Mouse (Mus musculus): ENCODE measurements at regions not wholly inside any gene's neighbourhood (a gene's known extent, or its start where the extent isn't known, plus 50 kb on each side); places are given as distances from the start of the nearest gene placed in this dataset.

DNA sequence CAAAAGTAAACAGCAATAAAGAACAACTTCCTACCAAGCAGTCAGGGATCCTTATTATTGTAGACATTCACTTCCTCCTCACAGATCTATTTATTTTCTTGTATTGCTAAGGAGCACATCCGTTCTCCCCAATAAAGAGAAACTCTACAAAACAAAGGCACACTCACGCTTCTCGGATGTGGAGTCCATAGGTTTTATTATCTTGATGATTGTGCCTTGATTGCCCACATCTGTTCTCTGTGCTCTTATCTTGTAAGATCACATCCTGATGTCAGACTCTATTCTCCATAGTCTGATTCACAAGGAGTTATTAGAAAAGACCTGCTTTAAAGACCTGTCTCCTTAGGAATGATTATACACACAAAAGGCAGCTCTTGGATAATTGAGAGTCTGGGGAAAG, 356.4 kb downstream of the Phf3 start:
- no peaks in the 10 kb centered on the region for H3K36me3 ChIP-seq (replicated peaks; ENCODE audit: insufficient read depth, low read length)
- TF ChIP-seq EP300 (IDR thresholded peaks at IDR 0.05; ENCODE audit: low read depth) = no peak
- TF ChIP-seq CTCF (IDR thresholded peaks at IDR 0.05; ENCODE audit: low read depth) = no peak
- H3K4me3 ChIP-seq (ENCODE audit: low read depth, low read length) = no peak overlapping the region
- 56% methylated on average over 3 of the region's 3 CpGs for WGBS (ENCODE audit: insufficient replicate concordance)
- no peak overlapping the region for H3K4me2 ChIP-seq (ENCODE audit: low read depth, low read length)
- ATAC-seq = no peak
- H3K9me3 ChIP-seq (ENCODE audit: low read length) = no peaks in the 10 kb centered on the region
- H3K9ac ChIP-seq (replicated peaks) = no peak overlapping the region
- no peaks in the 10 kb centered on the region for H3K4me1 ChIP-seq (ENCODE audit: insufficient read depth)
- no peak for DNase-seq
- no peak overlapping the region for H3K27ac ChIP-seq (ENCODE audit: low read depth)
- no peaks in the 10 kb centered on the region for H3K27me3 ChIP-seq (ENCODE audit: insufficient read depth, low read length)

DNA sequence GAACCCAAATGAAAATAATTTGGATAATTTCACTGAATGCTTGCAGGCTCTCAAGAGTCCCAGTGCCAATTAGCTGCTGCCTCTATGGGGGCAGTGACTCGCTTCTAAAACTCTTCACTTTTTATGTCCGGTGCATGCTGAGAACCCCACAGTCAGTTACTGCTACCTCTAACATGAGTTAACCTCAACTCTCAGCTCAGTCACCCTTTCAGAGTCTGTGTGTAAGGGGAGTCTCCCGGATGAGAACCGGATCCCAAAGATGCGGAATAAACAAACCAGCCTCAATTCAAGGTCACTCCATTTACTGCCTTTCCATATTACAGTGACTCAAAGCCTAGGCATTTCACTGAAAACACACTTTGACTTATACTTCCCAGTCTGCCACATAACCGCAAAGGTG, 357.9 kb downstream of the Phf3 start:
- Histone ChIP-seq H3K27ac (ENCODE audit: low read depth) (no peak overlapping the region), H3K9me3 (ENCODE audit: low read length) (no peaks in the 10 kb centered on the region), H3K9ac (replicated peaks) (no peak overlapping the region), H3K4me2 (ENCODE audit: low read depth, low read length) (no peak overlapping the region), H3K36me3 (replicated peaks; ENCODE audit: insufficient read depth, low read length) (no peaks in the 10 kb centered on the region), H3K4me1 (ENCODE audit: insufficient read depth) (no peaks in the 10 kb centered on the region), H3K27me3 (ENCODE audit: insufficient read depth, low read length) (no peaks in the 10 kb centered on the region), H3K4me3 (ENCODE audit: low read depth, low read length) (no peak overlapping the region)
- WGBS (ENCODE audit: insufficient replicate concordance) = 81% methylated on average over 6 of the region's 6 CpGs
- TF ChIP-seq CTCF (IDR thresholded peaks at IDR 0.05; ENCODE audit: low read depth) (no peak), EP300 (IDR thresholded peaks at IDR 0.05; ENCODE audit: low read depth) (no peak)
- no peak for ATAC-seq
- DNase-seq = no peak

DNA sequence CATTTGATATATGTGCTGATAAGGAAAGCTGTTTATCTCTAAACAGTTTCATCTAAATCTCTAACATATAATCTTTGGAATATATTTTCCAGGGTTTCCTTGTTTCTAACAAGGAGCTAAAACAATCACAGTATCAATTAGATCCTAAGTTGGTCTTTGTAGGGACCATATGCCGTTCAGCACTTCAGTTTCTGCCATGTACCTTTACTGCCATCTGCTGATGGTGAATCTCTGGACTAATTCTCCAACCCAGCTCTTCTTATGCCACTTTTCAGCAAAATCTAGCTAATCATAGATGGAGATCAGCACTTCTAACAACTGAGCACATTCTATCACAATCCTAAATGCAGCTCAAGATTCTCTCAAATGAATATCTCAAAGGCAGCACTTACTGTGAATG, 370.5 kb downstream of the Phf3 start:
- TF ChIP-seq EP300 (IDR thresholded peaks at IDR 0.05; ENCODE audit: low read depth) = no peak
- no peak for TF ChIP-seq CTCF (IDR thresholded peaks at IDR 0.05; ENCODE audit: low read depth)
- Histone ChIP-seq H3K27ac (ENCODE audit: low read depth) (no peak overlapping the region), H3K4me1 (ENCODE audit: insufficient read depth) (no peaks in the 10 kb centered on the region), H3K9ac (replicated peaks) (no peak overlapping the region), H3K9me3 (ENCODE audit: low read length) (no peaks in the 10 kb centered on the region), H3K36me3 (replicated peaks; ENCODE audit: insufficient read depth, low read length) (no peaks in the 10 kb centered on the region), H3K4me3 (ENCODE audit: low read depth, low read length) (no peak overlapping the region), H3K4me2 (ENCODE audit: low read depth, low read length) (no peak overlapping the region), H3K27me3 (ENCODE audit: insufficient read depth, low read length) (no peaks in the 10 kb centered on the region)
- 41% methylated on average over 1 of the region's 1 CpGs for WGBS (ENCODE audit: insufficient replicate concordance)
- DNase-seq = no peak
- ATAC-seq = no peak

DNA sequence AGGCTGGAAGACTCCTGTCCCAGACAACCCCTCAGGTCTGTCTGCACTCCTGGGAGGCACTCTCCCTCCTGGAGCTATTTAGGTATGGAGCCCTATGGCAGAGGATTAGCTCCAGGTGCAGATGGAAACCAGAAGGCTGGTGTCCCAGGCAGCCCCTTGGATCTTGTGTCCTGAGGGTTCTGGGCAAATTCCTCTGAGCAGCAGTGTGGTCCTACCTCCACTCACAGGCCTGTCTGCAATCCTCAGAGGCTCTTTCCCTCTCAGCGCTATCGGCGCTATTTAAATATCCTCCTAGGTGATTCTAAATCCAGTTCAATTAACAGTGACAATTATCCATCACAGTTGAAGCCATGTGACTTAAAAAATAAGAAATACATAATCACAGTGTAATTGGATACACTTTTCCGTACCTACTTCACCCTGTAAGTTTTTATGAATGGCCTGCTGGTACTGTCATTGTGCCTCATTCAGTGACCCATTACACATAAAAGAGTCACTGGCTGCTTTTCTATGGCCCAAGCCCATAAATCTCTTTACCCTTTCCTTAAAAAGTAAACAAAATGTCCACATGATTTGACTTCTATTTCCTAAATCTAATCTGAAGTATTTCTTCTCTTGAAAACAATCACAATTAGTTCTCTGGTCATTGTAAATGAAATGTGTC, 413.3 kb downstream of the Phf3 start:
- no peak for TF ChIP-seq CTCF (IDR thresholded peaks at IDR 0.05; ENCODE audit: low read depth)
- no peak for TF ChIP-seq EP300 (IDR thresholded peaks at IDR 0.05; ENCODE audit: low read depth)
- DNase-seq (no peak), ATAC-seq (no peak)
- no peak overlapping the region for H3K27ac ChIP-seq (ENCODE audit: low read depth)
- H3K4me1 ChIP-seq (ENCODE audit: insufficient read depth) = no peaks in the 10 kb centered on the region
- no peak overlapping the region for H3K9ac ChIP-seq (replicated peaks)
- no peak overlapping the region for H3K4me2 ChIP-seq (ENCODE audit: low read depth, low read length)
- H3K4me3 ChIP-seq (ENCODE audit: low read depth, low read length) = no peak overlapping the region
- H3K27me3 ChIP-seq (ENCODE audit: insufficient read depth, low read length) = no peaks in the 10 kb centered on the region
- no peaks in the 10 kb centered on the region for H3K36me3 ChIP-seq (replicated peaks; ENCODE audit: insufficient read depth, low read length)
- WGBS (ENCODE audit: insufficient replicate concordance) = 88% methylated on average over 4 of the region's 4 CpGs
- H3K9me3 ChIP-seq (ENCODE audit: low read length) = no peaks in the 10 kb centered on the region

DNA sequence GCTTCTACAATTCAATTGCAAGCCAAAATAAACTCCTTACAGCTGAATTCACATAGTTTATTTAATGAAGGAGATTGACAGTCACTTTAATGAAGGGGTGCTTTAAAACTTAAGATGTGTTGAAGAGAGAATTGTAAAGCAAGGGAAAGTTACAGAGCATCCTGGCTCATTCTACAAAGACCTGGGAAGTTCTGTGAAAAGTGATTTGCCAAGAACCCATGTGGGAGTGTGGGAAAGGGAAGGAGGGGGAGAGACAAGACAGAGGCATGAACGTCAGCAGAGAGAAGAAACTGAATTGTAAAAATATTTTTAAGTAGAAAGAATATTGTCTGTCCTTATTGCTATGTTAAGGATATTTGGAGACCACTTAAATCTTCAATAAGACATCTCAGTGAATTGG, 435.8 kb downstream of the Phf3 start:
- no peak for DNase-seq
- 43% methylated on average over 1 of the region's 1 CpGs for WGBS (ENCODE audit: insufficient replicate concordance)

DNA sequence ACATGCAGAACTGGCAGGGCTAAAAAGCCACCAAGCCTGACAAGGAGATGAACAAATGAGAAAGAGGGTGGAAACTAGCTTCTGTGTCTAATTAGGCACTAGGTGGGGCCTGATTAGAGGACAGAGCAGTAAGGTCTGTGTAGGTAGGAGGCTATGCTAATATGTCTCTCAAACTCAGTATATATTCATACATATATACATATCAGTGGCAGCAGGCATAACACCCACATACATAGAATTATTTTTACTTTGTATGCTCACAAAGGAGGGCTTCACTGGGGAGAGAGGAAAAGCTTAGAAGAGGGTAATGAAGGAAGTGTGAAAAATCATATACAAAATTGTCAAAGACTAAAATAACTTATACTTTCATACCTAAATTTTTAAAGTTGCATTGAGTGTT, 457.1 kb downstream of the Phf3 start:
- no peaks in the 10 kb centered on the region for H3K36me3 ChIP-seq (replicated peaks; ENCODE audit: insufficient read depth, low read length)
- no peak overlapping the region for H3K4me3 ChIP-seq (ENCODE audit: low read depth, low read length)
- ATAC-seq (no peak), DNase-seq (no peak)
- no peak overlapping the region for H3K4me2 ChIP-seq (ENCODE audit: low read depth, low read length)
- no peaks in the 10 kb centered on the region for H3K27me3 ChIP-seq (ENCODE audit: insufficient read depth, low read length)
- no peaks in the 10 kb centered on the region for H3K9me3 ChIP-seq (ENCODE audit: low read length)
- H3K27ac ChIP-seq (ENCODE audit: low read depth) = no peak overlapping the region
- TF ChIP-seq EP300 (IDR thresholded peaks at IDR 0.05; ENCODE audit: low read depth) (no peak), CTCF (IDR thresholded peaks at IDR 0.05; ENCODE audit: low read depth) (no peak)
- no peaks in the 10 kb centered on the region for H3K4me1 ChIP-seq (ENCODE audit: insufficient read depth)
- H3K9ac ChIP-seq (replicated peaks) = no peak overlapping the region

More for the DNA sequence above, 435.8 kb downstream of the Phf3 start:
- no peak for TF ChIP-seq EP300 (IDR thresholded peaks at IDR 0.05; ENCODE audit: low read depth)
- TF ChIP-seq CTCF (IDR thresholded peaks at IDR 0.05; ENCODE audit: low read depth) = no peak
- Histone ChIP-seq H3K27ac (ENCODE audit: low read depth) (no peak overlapping the region), H3K9ac (replicated peaks) (no peak overlapping the region), H3K4me1 (ENCODE audit: insufficient read depth) (no peaks in the 10 kb centered on the region), H3K4me2 (ENCODE audit: low read depth, low read length) (no peak overlapping the region), H3K36me3 (replicated peaks; ENCODE audit: insufficient read depth, low read length) (no peaks in the 10 kb centered on the region), H3K4me3 (ENCODE audit: low read depth, low read length) (no peak overlapping the region), H3K9me3 (ENCODE audit: low read length) (no peaks in the 10 kb centered on the region), H3K27me3 (ENCODE audit: insufficient read depth, low read length) (no peaks in the 10 kb centered on the region)
- ATAC-seq = no peak

Measured in liver, postnatal 0 days (tissue).